Mouse (Mus musculus) ES-Bruce4 (cell line): ENCODE measurements around the gene Cd96. TPM values are rescaled to one million over a fixed set of nuclear protein-coding genes. Genes with fewer than 3 reads are reported as not detected.
A peak's percentile ranks its signal among the peaks of the same experiment; 100 is the strongest.

Experiments used
- H3K27ac ChIP-seq: 2 replicates; pipeline ENCODE4 v1.5.1; 2012; ENCODE audit warnings: low read length, inconsistent platforms; ENCODE audit not compliant: insufficient read depth
- H3K27me3 ChIP-seq: 2 replicates; pipeline ENCODE4 v1.6.1; 2012; ENCODE audit warnings: mild to moderate bottlenecking, low read length, inconsistent platforms; ENCODE audit not compliant: control insufficient read depth, poor library complexity, insufficient read depth, severe bottlenecking
- H3K36me3 ChIP-seq: 2 replicates; pipeline ENCODE4 v1.6.1; 2012; ENCODE audit warnings: inconsistent platforms, mild to moderate bottlenecking, low read length, moderate library complexity; ENCODE audit not compliant: control insufficient read depth, poor library complexity, insufficient read depth, severe bottlenecking
- H3K4me1 ChIP-seq: one replicate; pipeline ENCODE4 v1.8.1; 2011; ENCODE audit warnings: low read length; ENCODE audit not compliant: control insufficient read depth, insufficient read depth
- H3K4me3 ChIP-seq: 2 replicates; pipeline ENCODE4 v1.5.1; 2011; ENCODE audit warnings: low read depth, mild to moderate bottlenecking, low read length
- H3K9ac ChIP-seq: 2 replicates; pipeline ENCODE4 v1.6.1; 2012; ENCODE audit warnings: low read depth, mild to moderate bottlenecking, inconsistent platforms; ENCODE audit not compliant: poor library complexity, severe bottlenecking
- H3K9me3 ChIP-seq: replicated peaks from 2 replicates; pipeline ENCODE4 v1.6.1; 2012; ENCODE audit warnings: mild to moderate bottlenecking, low read length, inconsistent platforms; ENCODE audit not compliant: control insufficient read depth, poor library complexity, insufficient read depth, severe bottlenecking
- CTCF ChIP-seq: IDR thresholded peaks from one replicate; pipeline ENCODE4 v1.8.1; 2011; ENCODE audit warnings: low read depth, low read length
- EP300 ChIP-seq: IDR thresholded peaks from 2 replicates; pipeline ENCODE4 v1.6.1; 2011; ENCODE audit warnings: low read depth, low read length; ENCODE audit not compliant: insufficient read depth
- POLR2A ChIP-seq: IDR thresholded peaks from one replicate; pipeline ENCODE4 v1.8.1; 2011; ENCODE audit warnings: low read length; ENCODE audit not compliant: insufficient read depth
- polyA plus RNA-seq: library from polyadenylated mRNA; stranded (reverse); fragments of >200 nt; gene quantifications from 2 replicates; pipeline ENCODE4 v1.2.4, GENCODE M21; 2011; ENCODE audit warnings: low read depth; ENCODE audit not compliant: missing spikeins, insufficient read depth, insufficient read length

The Cd96 gene
- polyA plus RNA-seq, 1 experiment: not detected

DNA sequence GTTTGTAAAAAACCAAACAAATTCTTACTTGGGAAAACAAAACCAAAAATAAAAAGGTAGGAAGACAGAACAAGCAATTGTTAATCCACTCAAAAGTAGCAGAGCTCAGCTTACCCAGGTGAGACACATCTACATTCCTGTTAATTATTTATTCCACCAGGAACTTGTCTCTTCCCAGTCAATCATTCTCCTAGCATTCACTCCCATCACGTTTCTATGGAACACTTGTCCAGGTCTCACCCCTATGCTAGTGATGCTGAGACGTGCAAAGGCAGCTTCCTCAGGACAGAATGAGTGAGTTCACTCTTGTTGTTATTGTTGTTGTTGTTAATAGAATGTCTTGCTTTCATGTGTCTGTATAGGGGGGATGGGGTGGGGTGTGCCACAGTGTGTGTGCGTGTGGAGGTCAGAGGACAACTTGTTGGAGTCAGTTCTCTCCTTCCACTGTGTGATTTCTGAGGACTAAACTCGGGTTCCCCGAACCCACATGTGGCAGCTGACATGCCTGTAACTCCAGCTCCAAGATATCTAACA lies 97.0 kb downstream of the Cd96 start:
- H3K4me3 ChIP-seq: no peak overlapping the region
- H3K9ac ChIP-seq: no peak overlapping the region
- H3K36me3 ChIP-seq: no peaks in the 10 kb centered on the region
- TF ChIP-seq CTCF: no peak
- no peak for TF ChIP-seq EP300
- no peak for TF ChIP-seq POLR2A
- H3K27ac ChIP-seq: no peak overlapping the region
- no peaks in the 10 kb centered on the region for H3K4me1 ChIP-seq
- H3K27me3 ChIP-seq: no peaks in the 10 kb centered on the region
- no peaks in the 10 kb centered on the region for H3K9me3 ChIP-seq

DNA sequence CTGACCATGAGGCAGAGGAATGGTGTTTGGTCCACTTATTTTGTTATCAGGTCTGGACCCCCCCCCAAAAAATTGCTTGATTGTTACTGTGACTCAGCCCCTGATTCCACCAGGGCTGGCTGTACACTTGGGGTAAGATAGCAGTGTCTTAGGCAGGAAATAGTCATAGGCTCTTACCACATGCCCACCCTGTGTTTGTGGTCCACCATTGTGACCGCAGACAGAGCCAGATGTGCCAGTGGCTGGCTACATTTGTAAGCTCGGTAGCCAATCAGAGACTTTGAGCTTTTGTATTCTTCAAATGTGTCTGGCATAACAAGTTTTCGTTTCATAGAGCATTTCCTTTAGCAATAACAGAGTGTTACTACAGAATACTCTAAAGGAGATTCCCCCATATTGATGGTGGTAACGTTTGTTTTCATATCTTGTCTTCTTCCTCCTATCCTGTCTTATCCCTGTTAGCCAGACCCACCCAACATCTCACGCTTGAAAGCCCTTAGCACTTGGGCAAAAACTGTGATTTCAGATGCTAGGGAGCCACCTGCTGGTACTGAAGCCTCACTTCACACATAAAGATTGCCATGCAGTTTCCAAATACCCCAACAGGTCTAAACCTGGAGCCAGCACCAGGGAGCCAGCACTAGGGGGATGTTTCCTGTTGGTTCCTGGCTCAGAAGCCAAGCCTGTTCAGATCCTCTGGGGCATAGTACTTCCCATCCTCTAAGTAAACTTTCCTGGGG lies 97.7 kb downstream of the Cd96 start:
- Histone ChIP-seq H3K27ac (no peak overlapping the region), H3K4me1 (no peaks in the 10 kb centered on the region), H3K4me3 (no peak overlapping the region), H3K36me3 (no peaks in the 10 kb centered on the region), H3K9ac (no peak overlapping the region), H3K9me3 (no peaks in the 10 kb centered on the region), H3K27me3 (no peaks in the 10 kb centered on the region)
- peak; percentile 48 for TF ChIP-seq CTCF
- TF ChIP-seq POLR2A: no peak

GRCm38 (mm10) chr16:46021302-46021701 lies 98.7 kb downstream of the Cd96 start:
- Histone ChIP-seq H3K4me1 (no peaks in the 10 kb centered on the region), H3K4me3 (no peak overlapping the region), H3K36me3 (no peaks in the 10 kb centered on the region), H3K9me3 (no peaks in the 10 kb centered on the region), H3K27ac (no peak overlapping the region), H3K27me3 (no peaks in the 10 kb centered on the region), H3K9ac (no peak overlapping the region)
- TF ChIP-seq CTCF (no peak), EP300 (no peak), POLR2A (no peak)

DNA sequence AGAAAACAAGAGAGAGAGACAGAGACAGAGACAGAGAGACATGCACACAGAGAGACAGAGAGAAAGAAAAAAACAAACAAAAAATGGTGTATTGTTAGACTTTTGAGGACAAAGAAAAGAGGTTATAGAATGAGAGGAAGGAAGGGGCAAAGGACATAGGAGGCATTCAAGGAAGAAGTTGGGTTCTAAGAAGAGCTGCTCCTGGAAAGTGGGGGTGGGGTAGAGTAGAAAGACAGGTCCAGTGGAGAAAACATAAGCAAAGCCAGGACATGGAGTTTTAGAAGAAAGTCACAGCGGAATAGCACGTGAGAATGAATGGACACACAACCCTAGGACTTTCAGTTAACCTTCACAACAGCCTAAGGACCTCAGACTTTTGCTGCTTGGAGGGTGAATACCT lies 99.7 kb downstream of the Cd96 start:
- H3K4me1 ChIP-seq: no peaks in the 10 kb centered on the region
- no peaks in the 10 kb centered on the region for H3K36me3 ChIP-seq
- TF ChIP-seq EP300 (no peak), CTCF (no peak), POLR2A (no peak)
- no peaks in the 10 kb centered on the region for H3K9me3 ChIP-seq
- H3K27me3 ChIP-seq: no peaks in the 10 kb centered on the region
- H3K9ac ChIP-seq: no peak overlapping the region
- H3K27ac ChIP-seq: no peak overlapping the region
- no peak overlapping the region for H3K4me3 ChIP-seq

DNA sequence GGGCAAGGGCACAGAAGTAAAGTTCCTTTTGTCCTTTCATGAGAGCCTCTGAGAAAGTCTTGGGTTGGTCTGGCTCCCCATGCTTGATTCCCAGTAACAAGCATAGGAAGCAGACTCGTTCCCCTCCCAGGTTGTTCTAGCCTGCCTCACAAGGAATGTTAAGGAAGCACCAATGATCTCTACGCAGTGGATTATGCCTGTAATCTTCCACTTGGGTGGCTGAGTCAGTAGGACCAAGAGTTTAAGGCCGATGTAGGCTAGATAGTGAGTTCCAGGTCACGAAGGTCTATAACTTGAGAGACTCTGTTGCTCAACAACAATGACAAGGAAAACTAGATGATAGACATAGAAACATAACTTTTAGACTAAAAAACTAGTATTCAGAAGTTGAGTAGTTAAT lies 100.3 kb downstream of the Cd96 start:
- H3K27ac ChIP-seq: no peak overlapping the region
- no peaks in the 10 kb centered on the region for H3K9me3 ChIP-seq
- H3K36me3 ChIP-seq: no peaks in the 10 kb centered on the region
- no peaks in the 10 kb centered on the region for H3K4me1 ChIP-seq
- no peak for TF ChIP-seq CTCF
- H3K9ac ChIP-seq: no peak overlapping the region
- no peak overlapping the region for H3K4me3 ChIP-seq
- H3K27me3 ChIP-seq: no peaks in the 10 kb centered on the region

DNA sequence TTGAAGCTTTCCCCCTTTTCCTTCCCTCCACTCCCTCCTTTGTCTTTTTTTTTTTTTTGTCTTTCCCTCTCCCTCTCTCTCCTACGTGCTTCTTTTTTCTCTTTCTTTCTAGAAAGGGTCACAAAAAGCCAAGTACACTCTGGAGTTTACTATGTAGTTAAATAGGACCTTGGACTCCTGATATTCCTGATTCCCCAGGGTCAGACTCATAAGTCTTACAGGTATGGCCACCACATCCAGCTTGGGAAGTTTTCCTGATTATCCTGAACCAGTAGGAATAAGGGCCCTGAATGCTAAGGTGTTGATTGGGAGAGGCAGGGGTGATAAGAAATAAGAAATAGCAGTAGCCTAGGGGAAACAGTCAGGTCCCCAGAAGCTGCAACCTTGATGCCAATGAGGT lies 100.7 kb downstream of the Cd96 start:
- Histone ChIP-seq H3K4me1 (no peaks in the 10 kb centered on the region), H3K27ac (no peak overlapping the region), H3K36me3 (no peaks in the 10 kb centered on the region), H3K9ac (no peak overlapping the region), H3K4me3 (no peak overlapping the region), H3K27me3 (no peaks in the 10 kb centered on the region), H3K9me3 (no peaks in the 10 kb centered on the region)
- no peak for TF ChIP-seq CTCF
- no peak for TF ChIP-seq EP300
- no peak for TF ChIP-seq POLR2A
